Mouse (Mus musculus): ENCODE data around the gene Cys1. TPM values are rescaled to one million over a fixed set of nuclear protein-coding genes. Genes with fewer than 3 reads are reported as not detected.
"Not testable (repeated sequence)": the region's sequence is repeated elsewhere in the genome, so short reads cannot be mapped to it uniquely, and the experiment has no call there.

Gene Cys1
- total RNA-seq, 2 experiments from 2014 or later, result 2.8 to 3.4 TPM

DNA sequence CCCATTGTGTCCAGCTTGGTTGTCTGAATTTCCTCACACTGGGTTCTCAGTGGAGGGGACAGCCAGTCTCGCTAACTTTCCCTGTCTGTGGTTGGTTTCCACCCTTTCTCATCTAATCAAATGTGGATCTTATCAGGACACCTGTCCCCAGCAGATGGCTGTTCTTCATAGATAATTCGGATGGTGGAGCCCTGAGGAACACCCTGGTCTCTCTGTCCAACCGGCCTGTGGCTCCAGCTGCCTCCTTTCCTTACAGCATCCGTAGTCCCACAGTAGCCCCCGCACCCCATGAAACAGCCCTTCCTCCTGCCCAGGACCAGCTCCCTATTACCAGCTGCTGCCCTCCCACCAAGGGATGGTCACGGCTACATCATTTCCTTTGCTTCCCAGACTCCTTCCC lies 35.7 kb downstream of the Cys1 start:
- DNase-seq, result no peak

DNA sequence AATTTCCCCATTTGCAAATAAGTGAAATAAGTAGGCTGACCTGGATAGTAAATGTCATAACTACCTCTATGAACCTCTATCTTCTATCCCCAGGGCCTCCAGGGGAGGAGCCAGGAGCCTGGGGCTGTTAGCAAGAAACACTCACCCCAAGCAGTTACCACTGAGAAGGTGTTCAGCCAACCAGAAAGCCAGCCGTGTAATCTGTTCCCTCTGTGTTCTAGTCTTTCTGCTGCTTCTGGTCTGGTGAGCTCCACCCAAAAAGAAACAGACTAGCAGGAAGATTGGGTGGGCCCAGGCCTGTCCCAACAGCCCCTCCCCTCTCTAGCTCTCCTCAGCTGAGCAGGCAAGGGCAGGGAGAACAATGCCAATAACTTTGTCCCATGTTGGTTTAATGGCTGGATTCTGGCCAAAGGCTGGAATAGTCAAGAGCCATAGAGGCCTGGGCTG lies 37.5 kb downstream of the Cys1 start:
- peak; percentile 65 for DNase-seq

DNA sequence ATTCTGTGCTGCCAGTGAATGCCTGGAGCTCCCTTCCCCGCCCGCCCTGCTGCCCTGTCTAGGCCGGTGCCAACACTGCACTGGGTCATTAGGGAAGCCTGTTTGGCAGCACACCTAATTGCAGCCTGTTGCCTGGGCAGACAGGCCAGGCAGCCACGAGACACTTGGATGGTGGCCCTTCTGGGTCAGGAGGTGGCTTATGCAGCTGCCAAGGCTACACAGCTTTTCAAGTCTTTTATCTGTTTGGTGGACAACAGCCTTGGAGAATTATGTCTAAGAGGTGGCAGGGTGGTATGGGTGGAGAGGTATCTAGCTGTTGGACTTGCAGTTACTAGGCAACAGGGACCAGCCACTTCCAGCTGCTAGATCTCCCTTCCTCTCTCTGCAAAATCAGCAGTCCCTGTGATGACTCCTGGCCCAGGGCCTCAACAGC lies 39.2 kb downstream of the Cys1 start:
- DNase-seq, result peak; percentile 90

DNA sequence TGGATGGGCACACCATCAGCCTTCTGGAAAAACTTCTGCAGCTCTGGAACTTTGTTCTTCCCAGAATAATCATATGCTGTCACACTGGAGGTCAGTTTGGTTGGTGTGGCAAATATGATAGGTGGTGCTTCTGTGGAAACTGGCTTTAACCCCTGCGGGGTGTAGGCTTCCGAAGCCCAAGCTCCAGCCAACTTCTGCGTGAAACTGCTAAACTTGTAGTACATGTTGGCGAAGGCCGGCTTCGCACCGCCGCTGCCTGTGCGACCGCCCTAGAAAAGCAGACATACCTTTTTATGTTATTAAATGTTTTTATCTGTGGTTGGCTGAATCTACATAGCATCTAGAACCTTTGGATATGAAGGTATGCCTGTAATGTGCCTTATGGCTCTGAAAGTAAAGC lies 42.8 kb downstream of the Cys1 start:
- not testable (repeated sequence) for DNase-seq

DNA sequence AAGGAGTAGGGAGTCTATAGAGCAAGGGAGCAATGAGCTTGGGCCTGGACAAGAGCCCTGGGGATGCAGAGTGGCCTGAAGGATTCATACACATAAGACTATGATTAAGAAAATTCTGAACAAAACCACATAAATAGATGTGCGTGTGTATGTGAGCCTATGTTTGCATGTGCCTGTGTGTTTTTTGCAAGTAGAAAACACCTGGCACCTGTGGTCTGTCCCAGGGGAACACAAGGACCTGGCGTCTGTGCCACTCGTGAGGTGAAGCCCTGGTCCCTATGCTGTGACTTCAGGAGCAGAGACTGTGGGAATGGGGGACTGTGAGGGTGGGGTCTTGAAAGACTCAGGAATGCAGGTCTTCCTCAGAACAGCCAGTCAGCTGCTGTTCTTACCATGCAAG lies 47.0 kb downstream of the Cys1 start:
- DNase-seq, result no peak

DNA sequence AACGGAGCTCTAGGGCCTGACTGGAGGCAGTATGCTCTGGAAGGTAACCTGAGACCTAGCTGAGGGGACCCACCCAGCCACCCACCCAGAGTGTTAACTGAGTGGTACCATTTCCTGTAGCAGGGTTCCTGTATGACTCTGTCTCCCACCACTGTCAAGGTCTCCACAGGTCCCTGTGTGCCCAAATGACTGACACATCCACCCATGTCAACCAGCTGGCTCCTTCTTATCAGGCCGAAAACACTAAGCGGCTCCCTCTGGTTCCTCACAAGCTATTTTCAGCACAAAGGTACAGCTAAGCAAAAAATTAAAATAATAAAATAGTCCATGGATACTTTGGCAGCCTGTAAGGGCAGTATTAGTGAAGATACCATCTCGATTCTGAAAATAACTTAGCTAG lies 47.4 kb downstream of the Cys1 start:
- DNase-seq, result no peak

DNA sequence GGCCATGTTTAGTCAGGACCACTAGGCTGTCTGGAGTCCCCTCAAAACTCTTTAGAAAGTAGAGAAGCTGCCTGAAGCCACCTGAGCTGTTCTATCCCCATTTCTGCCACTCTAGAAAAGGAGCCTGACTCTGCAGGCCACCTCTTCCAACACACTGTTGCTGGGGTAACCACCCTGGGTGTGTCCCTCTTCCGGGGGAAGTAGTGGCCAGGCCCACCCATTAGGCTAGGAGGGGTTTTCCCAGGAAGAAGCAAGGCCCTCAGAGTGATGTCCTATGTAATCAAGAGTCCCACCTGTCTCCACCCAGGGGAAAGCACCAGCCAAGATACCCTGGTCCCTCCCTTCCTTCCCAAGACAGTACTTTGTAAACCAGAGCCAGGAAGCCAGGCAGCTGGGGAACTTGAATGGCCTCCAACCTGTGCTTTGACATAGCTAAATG lies 47.8 kb downstream of the Cys1 start:
- DNase-seq, result peak; percentile 52

DNA sequence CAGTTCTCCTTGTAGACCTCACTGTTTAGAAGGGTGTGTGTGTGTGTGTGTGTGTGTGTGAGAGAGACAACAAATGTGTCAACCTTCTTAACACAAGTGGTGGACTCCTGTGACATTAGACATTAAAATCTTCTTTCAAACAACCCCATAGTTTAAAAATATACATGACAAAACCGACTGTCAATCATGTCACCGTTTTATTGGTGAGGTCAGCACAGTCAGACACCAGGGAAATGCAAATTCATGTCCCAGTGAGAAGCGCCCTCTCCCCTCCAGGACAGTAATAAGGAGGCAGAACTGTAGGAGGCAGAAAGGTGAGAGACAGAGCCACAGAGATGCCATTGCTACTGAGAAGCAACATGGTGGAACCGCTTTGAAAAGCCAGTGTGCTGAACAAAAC lies 49.2 kb downstream of the Cys1 start:
- DNase-seq, result no peak

DNA sequence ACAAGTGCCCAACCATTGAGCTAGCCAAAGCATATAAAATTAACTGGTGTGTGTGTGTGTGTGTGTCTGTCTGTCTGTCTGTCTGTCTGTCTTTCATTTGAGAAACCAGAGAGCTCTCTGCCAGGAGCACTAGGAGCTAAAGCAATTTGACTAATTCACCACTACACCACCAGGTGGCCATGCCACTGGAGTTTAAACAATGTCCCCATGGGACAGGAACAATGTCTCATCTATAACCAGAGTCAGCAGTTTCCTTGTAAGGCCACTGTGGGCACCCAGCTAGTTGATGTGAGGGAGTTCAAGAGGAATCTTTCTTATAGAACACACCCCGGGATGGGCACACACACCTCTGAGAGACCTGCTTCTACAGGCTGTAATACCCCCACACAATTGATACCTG lies 51.4 kb downstream of the Cys1 start:
- DNase-seq, result peak; percentile 74

DNA sequence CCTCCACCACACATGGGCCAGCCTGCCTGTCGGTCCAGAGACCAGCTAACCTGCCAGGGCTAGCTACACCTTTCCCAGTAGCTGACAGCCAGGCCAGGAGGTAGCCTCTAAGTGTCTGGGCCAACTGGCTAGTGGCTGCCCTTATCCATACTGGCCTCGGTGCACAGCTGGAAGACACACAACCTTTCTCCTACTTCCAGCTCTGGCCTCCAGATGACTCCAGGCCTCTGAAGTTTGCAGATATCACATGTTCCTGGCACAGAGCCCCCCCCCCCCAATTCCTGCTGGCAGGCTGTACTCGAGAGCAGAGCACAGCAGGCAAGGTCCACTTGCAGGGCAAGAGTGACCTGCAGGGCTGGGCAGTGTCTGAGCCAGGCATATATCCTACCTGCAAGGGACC lies 54.4 kb downstream of the Cys1 start:
- peak; percentile 20 for DNase-seq

DNA sequence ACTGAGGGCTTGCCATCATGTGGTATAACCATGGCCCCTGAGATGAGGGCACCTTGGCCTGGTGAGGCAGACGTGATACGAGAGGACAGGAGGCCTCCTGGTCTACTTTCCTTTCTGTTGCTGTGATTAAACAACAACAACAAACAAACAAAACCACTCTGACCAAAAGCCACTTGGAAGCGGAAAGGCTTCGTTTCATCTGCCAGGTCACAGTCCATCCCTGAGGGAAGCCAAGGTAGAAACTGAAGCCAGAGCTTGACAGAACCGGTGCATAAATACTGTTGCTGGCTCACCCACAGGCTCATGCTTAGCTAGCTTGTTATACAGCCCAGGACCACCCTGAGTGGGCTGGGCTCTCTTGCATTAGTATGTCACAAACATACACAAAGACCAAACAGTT lies 55.2 kb downstream of the Cys1 start:
- DNase-seq, result no peak

DNA sequence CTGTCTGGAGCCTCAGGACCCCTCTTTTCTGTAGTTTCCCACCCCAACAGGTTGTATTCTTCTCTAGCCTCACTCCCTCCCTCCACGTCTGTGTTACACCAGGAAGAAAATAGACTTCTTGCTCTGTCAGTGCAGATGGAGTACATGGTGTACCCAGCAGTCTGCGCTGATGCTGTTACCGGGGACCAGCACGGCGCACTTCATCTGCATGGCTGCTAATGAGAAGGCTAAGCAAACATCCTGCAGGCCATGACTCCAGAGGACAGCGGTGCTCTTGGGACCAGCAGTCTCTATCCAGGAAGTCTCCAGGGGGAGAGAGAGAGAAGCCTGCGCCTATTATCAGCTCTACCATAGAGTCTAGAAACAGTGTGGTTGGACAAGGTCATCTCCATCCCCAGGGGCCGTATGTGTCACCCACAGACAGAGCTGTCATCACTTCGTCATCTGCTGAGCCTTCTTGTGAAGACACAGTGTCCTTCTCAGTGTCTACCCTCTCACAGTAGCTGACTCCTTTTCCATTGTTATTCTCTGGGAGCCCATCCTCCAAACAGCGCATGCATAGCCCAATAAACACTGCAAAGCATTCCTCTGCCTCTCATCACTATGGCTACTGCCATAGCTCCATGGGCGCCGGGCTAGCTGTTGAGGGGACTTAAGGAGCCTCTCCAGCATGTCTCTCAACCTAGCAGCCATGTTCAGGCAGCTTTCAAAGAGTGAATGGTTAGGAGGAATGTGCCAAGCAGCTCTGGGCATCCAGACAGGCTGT lies 57.9 kb downstream of the Cys1 start:
- DNase-seq, result no peak

DNA sequence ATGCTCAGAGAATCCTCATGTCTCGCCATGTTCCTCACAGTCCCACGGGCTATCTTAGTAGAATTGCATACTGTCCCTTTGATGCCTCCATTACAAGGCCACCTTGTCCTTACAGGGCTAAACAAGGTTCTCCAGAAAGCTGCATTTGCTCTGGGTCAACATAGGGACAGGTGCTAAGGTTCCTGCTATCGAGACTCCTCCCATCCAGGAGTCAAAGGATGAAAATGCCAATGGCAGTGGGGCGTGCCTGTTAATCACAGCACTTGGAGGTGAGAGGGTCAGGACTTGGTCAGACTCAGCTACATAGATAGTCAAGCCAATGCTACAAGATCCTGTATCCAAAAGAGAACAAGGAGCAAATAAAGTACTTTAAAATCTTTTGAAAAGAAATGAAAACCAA lies 62.2 kb downstream of the Cys1 start:
- no peak for DNase-seq

Other genes with a start within 250 kb of the Cys1 start
- 10 to 100 TPM; 17.2 to 17.8 TPM for gene Taf1b, start 183.5 kb downstream of the Cys1 start, total RNA-seq (2021)
- 1 to 10 TPM in 1 of 2 experiments, under 1 TPM in 1; 0.93 to 1.4 TPM for gene Grhl1, start 109.5 kb downstream of the Cys1 start, total RNA-seq (2021)
- gene Klf11, start 30.5 kb downstream of the Cys1 start, total RNA-seq (2021), result 10 to 100 TPM; 32.6 to 35.8 TPM
- 100 to 1,000 TPM; 166 to 174 TPM for gene Rrm2, start 26.4 kb upstream of the Cys1 start, total RNA-seq (2021)
- 10 to 100 TPM; 17.5 to 19.9 TPM for gene Mboat2, start 149.1 kb upstream of the Cys1 start, total RNA-seq (2021)

Data from heart, postnatal 4 days (tissue).